Mouse (Mus musculus) embryonic fibroblast, embryonic 13.5 days (primary cell): ENCODE measurements around the gene Zfp512b.

Experiments
- CTCF ChIP-seq: IDR thresholded peaks from 2 replicates; pipeline ENCODE4 v1.5.1; 2011; ENCODE audit warnings: mild to moderate bottlenecking, control low read depth, low read length, moderate library complexity, borderline replicate concordance; ENCODE audit not compliant: insufficient read depth
- POLR2A ChIP-seq: IDR thresholded peaks from 2 replicates; pipeline ENCODE4 v1.6.1; 2011; ENCODE audit warnings: low read depth, mild to moderate bottlenecking, control low read depth, low read length, moderate library complexity

DNA sequence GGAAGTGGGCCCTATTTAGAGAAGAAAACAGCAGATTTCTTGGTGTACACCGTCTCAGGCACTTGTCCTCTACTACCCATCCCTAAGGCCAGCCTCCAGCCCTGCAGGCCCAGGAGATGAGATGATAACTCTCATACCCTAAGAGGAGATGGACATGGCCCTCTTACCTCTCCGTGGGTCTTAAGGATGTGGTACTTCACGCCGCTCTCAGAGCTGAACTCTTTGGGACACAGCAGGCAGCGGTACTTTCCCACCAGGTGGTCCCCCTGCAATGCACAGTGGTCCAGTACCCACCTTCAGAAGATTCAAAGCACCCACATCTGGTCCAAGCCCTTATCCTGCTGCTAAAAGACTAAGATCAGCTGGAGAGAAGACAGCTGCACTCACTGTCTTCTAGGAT, 7.1 kb downstream of the Zfp512b start:
- TF ChIP-seq CTCF, result no peak
- no peak for TF ChIP-seq POLR2A
